Mouse (Mus musculus): Measurements from ENCODE around the gene D1Ertd622e.

DNA sequence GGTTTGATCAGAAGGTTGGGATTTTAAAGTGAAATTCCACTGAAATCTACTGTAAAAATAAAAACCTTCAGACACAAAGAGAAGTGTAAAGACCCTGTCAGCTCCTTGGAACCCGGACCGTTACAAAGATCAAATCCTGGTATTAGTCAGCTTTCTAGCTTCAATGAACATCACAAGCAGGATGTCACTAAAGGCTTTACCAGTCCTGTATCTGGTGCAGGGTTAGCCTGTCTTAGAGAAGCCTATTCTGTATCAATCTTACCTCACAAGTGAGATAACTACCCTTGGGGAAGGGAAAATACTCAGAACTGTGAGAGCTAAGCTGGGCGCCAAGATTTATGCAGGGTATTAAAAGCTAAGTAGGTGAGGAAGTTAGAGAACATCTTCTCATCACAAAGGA, 77.7 kb downstream of the D1Ertd622e start:
- TF ChIP-seq CTCF (IDR thresholded peaks at IDR 0.05; ENCODE audit: low read depth, low read length), result no peak
- no peak for TF ChIP-seq POLR2A (IDR thresholded peaks at IDR 0.05; ENCODE audit: extremely low read depth, insufficient read depth, low read length)
